Mouse (Mus musculus) adrenal gland, postnatal 36 days (tissue): ENCODE data around the gene Tecta. TPM values are rescaled to one million over a fixed set of nuclear protein-coding genes. Genes with fewer than 3 reads are reported as not detected.

ENCODE experiments used
- DNase-seq, 2 experiments: peaks; one replicate each; pipeline ENCODE4 v3.0.0; 2021; ENCODE audit warnings: mixed read lengths in 1 of 2
- long read RNA-seq, 2 experiments: library from polyadenylated mRNA; stranded (forward); transcript quantifications; one replicate each; pipeline ENCODE4 v2.0.0; 2021; ENCODE audit warnings: borderline sequencing depth in 2 of 2
- total RNA-seq, 2 experiments: library from RNA; stranded (reverse); gene quantifications; 2 replicates each; pipeline ENCODE4 v1.2.3; 2021

Gene Tecta
- under 1 TPM; 0.17 to 0.26 TPM for total RNA-seq
- long read RNA-seq, experiment 1, partial matches to known transcripts, result 0 of 1 reads
- long read RNA-seq, experiment 1, other reads (novel, unspliced or antisense), result 1 of 1 reads
- long read RNA-seq, experiment 2, result 0 reads

- DNase-seq, result no peak
Observed at GRCm38 (mm10) chr9:42399829-42400228, at the start of gene Tecta. Gene Tecta, minus strand, starts transcription at chr9:42399929.

GRCm38 (mm10) chr9:42449043-42449442 is 49.3 kb upstream of the Tecta start:
- no peak for DNase-seq

- no peak for DNase-seq
Observed at GRCm38 (mm10) chr9:42442100-42442499, 42.4 kb upstream of the Tecta start.

GRCm38 (mm10) chr9:42441234-42441633 is 41.5 kb upstream of the Tecta start:
- DNase-seq, result no peak

GRCm38 (mm10) chr9:42439446-42439845 is 39.7 kb upstream of the Tecta start:
- DNase-seq, result no peak

- no peak for DNase-seq
Observed at GRCm38 (mm10) chr9:42432155-42432554, 32.4 kb upstream of the Tecta start.

- DNase-seq, result no peak
Observed at GRCm38 (mm10) chr9:42431606-42432005, 31.9 kb upstream of the Tecta start.

GRCm38 (mm10) chr9:42428060-42428924 is 28.6 kb upstream of the Tecta start:
- peak; percentile 6 to 25 for DNase-seq

GRCm38 (mm10) chr9:42426661-42427358 is 27.1 kb upstream of the Tecta start:
- no peak for DNase-seq

- DNase-seq, result no peak
Observed at GRCm38 (mm10) chr9:42423649-42424048, 23.9 kb upstream of the Tecta start.

- DNase-seq, result peak; percentile 8 to 22
Observed at GRCm38 (mm10) chr9:42419687-42420086, 20.0 kb upstream of the Tecta start.

GRCm38 (mm10) chr9:42418786-42419185 is 19.1 kb upstream of the Tecta start:
- DNase-seq, result no peak

GRCm38 (mm10) chr9:42417352-42417952 is 17.7 kb upstream of the Tecta start:
- peak; percentile 27 to 28 for DNase-seq

- no peak for DNase-seq
Observed at GRCm38 (mm10) chr9:42415184-42415583, 15.5 kb upstream of the Tecta start.

- DNase-seq, result no peak
Observed at GRCm38 (mm10) chr9:42413345-42413744, 13.6 kb upstream of the Tecta start.

GRCm38 (mm10) chr9:42411296-42411695 is 11.6 kb upstream of the Tecta start:
- DNase-seq, result no peak

- no peak for DNase-seq
Observed at GRCm38 (mm10) chr9:42405736-42406135, 6.0 kb upstream of the Tecta start.

GRCm38 (mm10) chr9:42401486-42401885 is 1.8 kb upstream of the Tecta start:
- no peak for DNase-seq

GRCm38 (mm10) chr9:42396141-42396540 is 3.6 kb downstream of the Tecta start:
- no peak for DNase-seq

- DNase-seq, result no peak
Observed at GRCm38 (mm10) chr9:42394903-42395302, 4.8 kb downstream of the Tecta start.

GRCm38 (mm10) chr9:42394321-42394720 is 5.4 kb downstream of the Tecta start:
- no peak for DNase-seq

- DNase-seq, result no peak
Observed at GRCm38 (mm10) chr9:42392927-42393326, 6.8 kb downstream of the Tecta start.

GRCm38 (mm10) chr9:42388490-42388889 is 11.2 kb downstream of the Tecta start:
- DNase-seq, result no peak
